Mouse (Mus musculus): Measurements from ENCODE around the gene Kiss1.

Kiss1 gene

GRCm38 (mm10) chr1:133321267-133321925 lies at the start of gene Kiss1:
Gene Kiss1, plus strand, starts transcription at chr1:133321875.
- no peak for DNase-seq

GRCm38 (mm10) chr1:133274163-133274562 lies 47.5 kb upstream of the Kiss1 start:
- no peak for DNase-seq

GRCm38 (mm10) chr1:133276983-133277382 lies 44.7 kb upstream of the Kiss1 start:
- DNase-seq: no peak

GRCm38 (mm10) chr1:133278539-133278938 lies 43.1 kb upstream of the Kiss1 start:
- no peak for DNase-seq

GRCm38 (mm10) chr1:133278946-133279631 lies 42.6 kb upstream of the Kiss1 start:
- no peak for DNase-seq

- no peak for DNase-seq
Observed at GRCm38 (mm10) chr1:133279632-133280093, 42.0 kb upstream of the Kiss1 start.

GRCm38 (mm10) chr1:133280537-133280936 lies 41.1 kb upstream of the Kiss1 start:
- DNase-seq: no peak

DNA sequence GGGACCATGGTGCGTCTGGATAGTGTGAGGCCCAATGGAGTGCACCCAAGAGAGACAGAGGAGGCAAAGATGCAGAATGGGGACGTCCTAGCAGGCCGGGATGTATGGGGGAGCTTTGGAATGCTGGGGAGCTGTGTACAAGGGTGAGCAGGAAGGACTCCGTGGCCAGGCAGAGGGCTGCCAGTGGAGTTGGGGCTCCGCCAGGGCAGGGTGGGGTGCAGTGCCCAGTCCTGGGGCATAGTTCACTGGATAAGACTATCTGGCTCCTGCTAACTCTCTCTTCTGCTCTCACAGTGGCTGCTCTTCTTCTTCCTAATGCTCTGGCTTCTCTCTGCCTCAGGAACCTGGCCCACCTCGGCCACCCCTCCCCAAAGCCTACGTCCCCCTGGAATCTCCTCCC lies 35.8 kb upstream of the Kiss1 start:
- DNase-seq: peak; percentile 70 to 87

DNA sequence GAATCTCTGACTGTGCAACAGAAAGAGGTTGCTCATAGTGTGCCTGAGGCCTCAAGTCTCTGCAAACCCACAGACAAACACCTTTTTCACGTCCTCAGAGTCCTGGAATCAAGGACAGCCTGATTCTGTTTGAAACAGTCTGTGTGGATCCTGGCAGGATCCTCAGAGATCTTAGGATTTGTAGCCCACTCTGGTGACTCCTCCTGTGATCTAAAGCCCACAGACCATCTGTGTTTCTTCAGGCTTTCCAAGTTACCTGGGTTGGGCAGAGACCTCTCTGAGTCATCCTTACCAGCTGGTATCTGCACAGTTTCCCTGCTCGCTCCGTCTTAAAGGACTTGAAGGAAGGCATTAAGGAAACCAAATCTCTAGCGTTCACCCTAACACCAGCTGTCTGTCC lies 34.6 kb upstream of the Kiss1 start:
- DNase-seq: no peak

DNA sequence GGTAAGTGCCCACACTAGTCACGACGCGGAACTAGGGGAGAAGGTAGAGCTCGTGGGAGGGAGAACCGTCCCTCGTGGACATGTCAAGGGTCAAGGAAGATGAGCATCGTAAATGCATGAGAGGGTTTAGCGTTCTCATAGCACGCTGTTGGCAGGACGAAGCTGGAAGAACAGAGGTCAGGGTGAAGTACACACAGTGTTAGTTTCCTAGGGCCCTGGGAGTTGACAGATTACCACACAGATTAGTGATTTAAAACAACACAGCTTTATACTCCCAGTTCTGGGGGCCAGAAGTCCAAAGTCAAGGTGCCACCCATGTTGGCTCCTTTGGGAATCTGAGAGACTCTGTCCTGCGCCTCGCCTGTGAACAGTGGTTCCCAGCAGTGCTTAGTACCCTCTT lies 33.8 kb upstream of the Kiss1 start:
- peak; percentile 51 to 81 for DNase-seq

GRCm38 (mm10) chr1:133291888-133292287 lies 29.8 kb upstream of the Kiss1 start:
- no peak for DNase-seq

GRCm38 (mm10) chr1:133292608-133293007 lies 29.1 kb upstream of the Kiss1 start:
- DNase-seq: no peak

DNA sequence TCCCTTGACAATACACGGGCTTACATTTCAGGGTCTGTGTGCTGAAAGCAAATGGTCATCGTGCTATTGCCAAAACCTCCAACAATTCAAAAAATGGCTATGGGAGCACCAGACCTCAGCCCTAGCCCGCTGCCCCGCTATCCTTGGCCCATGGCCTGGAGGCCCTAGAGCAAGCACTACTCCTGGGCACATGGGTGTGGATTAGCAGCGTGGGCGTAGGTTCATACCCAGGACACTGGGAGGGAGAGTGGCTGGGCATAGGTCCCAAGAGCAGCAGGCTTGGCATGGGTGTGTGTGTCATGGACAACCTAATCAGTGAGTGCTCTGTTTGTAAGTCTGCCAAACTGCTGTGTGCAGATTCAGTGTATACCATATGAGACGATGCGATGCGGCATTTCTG lies 25.3 kb upstream of the Kiss1 start:
- DNase-seq: no peak

- DNase-seq: no peak
Observed at GRCm38 (mm10) chr1:133298816-133299215, 22.9 kb upstream of the Kiss1 start.

- peak; percentile 77 to 83 for DNase-seq
Observed at GRCm38 (mm10) chr1:133302540-133302939, 19.1 kb upstream of the Kiss1 start.

DNA sequence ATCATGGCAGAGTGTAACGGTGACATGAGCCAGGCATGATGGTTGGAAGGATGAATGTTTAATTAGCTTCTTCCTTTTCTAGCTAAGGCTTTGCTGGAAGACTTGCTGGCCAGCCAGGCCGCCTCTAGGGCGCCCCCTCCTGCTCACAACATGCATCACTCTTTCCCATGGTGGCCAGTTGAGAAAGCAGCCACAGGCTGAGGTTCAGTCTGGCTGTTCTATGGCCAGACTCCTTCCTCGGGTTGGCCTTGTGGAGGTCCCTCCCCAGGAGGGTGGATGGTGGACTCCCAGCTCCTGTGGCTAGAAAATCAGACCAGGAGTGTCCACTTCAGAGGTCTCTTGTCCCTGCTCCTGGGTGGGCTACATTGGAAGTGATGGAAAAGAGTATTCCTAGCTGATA lies 14.8 kb upstream of the Kiss1 start:
- DNase-seq: peak; percentile 84 to 85

GRCm38 (mm10) chr1:133307318-133307717 lies 14.4 kb upstream of the Kiss1 start:
- peak in 1 of 2 experiments; percentile 40 for DNase-seq

DNA sequence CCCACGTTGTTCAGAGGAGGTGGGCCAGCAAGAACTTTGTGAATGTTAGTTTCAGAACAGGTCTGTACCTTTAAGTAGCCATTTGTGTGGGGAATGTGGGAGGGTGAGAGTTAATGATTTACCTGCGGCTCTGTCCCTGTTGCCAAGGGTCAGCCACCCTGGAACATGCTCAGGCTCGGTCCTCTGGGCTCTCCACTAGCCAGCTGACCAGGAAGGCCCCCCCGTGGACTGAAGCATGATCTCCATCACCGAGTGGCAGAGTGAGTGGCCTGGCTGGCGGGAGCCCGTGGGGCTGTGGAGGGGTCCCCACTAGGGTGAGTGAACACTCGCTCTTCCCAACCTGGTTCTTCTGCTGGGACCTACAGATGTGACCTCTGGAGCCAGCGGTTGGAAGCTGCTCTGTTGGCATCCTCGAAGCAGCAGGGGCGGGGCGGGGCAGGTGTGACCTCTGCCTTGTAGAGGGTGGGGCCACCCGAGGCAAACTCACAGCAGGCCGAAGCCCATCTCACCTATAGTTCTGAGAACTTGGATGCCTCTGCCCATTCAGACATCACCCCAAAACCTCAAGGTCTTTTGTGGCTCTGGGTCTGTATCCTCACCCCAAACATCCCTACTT lies 11.9 kb upstream of the Kiss1 start, which contains the start of gene Golt1a:
Gene Golt1a (plus strand): TSS at position 149 of the 616 bp plus-strand sequence.
- DNase-seq: peak; percentile 88 to 95

DNA sequence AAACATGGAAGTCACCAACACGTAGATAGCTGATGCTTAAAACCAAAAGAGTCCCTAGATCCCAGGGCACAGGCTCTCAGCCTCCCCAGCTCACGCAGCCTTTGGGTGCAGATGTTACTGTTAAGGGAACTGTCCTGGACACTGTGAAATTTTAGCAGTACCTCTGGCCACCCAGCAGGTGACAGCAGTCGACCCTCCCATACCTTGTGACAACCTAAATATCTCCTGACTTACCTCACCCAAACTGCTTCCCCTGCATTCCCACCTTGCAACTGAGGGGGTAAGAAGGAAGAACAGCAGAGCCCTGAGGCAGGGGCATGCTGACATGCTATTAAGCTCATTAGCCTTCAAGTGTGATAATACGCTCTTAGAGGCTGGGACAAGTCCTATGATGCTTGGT lies 10.4 kb upstream of the Kiss1 start:
- no peak for DNase-seq

DNA sequence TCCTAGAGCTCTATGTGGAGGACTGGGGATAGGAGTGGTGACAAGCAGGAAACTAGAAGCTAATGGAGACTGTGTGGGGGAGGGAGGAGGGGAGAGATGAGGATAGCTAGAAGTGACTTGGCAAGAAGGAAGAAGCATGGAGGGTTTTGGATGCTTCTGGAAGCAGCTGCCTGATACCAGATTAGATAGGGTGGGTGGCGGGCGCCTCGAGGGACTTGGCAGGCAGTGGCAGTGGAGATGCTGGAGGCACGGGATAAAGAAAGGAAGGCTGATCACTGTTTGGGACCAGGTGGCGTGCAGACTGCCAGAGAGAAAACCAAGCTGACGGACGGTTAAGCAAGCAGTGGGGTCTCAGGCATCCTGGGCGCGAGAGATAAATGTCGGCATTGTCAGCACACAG lies 9.7 kb upstream of the Kiss1 start:
- no peak for DNase-seq

DNA sequence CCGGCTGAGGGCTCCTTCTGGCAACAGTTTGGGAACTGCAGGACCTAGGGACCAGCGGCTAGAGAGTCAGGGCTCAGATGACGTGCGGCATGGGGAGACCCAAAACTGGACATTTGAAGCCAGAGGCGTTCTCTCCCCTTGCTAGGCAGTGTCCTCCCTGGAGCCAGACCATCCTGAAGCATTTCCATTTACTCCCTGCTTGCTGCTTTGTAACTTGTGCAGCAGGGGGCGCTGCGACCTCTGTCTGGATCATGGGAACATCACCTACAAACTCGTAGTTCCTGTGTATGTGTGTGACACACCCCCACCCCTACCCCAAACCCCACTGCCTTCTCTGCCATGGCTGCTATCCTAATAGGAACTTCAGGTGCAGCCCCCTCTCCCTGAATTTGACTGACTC lies 7.3 kb upstream of the Kiss1 start:
- peak; percentile 72 to 76 for DNase-seq

- DNase-seq: no peak
Observed at GRCm38 (mm10) chr1:133315775-133316174, 5.9 kb upstream of the Kiss1 start.

DNA sequence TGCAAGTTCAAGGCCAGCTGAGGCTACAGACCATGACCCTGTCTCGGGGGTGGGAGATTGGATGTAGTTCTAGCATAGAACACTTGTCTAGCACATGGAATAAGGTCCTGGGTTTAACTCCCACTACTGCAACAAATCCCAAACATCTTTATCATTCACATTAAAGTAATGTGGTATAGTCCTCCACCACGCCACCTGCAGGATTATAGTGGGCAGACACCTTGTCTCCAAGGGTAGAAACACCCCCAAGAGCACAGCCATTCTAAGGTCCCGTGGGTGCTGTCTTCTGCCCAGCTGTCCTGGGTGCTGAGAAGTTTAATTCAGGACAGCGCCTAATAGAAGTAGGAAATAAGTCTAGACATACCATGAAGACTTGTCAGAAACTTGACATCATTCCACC lies 5.1 kb upstream of the Kiss1 start:
- DNase-seq: no peak

GRCm38 (mm10) chr1:133317149-133317548 lies 4.5 kb upstream of the Kiss1 start:
- DNase-seq: no peak
